Mouse (Mus musculus): ENCODE measurements around the gene Grsf1.

Grsf1 gene

DNA sequence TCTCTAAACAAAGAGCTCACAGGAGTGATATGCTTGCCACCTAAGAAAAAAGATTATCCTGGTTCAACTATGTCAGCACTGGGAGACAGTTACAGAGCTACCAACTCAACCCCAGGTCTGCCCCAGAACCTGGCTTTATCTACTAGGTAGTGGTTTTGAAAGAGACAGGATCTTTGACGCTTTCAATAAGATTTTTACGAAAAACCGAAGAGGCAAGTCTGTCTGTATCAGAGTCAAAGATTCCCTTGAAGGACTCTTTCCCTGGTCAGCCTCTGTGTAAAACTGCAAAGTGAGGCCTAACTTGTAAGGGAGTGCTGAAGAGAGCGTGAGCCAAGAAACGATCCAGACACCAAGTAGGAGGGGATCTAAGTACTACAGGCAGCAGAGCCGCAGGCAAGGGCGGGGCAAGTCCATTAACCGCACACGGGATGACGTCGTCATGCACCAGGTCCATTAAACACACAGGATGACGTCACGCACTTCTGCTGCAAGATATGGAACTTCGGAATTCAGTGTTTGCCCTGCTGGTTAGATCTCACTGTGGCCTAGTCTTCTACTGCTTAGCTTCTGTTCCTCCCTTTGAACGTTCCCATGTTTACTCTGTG, 12.7 kb upstream of the Grsf1 start:
- DNase-seq = no peak

DNA sequence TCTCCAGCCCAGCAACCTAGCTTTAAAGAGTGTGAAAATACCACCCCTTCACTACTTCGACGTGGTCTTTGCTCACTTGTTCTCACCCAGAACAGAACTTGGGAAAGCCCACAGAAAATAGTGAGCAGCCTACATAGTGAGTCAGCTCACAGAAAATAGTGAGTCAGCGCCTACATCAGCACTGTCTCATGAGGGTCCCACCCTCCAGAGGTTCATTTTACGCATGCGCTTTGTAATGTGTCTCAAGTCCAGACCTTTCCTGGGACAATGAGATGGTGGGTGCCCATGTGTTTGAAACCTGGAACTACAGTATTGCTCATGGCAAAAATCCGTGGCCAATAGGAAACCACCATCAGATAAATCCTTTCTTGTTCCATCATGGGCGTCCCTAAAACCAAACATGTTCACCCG, 12.0 kb upstream of the Grsf1 start:
- no peak for DNase-seq

- no peak for DNase-seq
Observed at GRCm38 (mm10) chr5:88685745-88686299, 9.9 kb upstream of the Grsf1 start.

GRCm38 (mm10) chr5:88685306-88685705, 9.3 kb upstream of the Grsf1 start:
- no peak for DNase-seq

- no peak for DNase-seq
Observed at GRCm38 (mm10) chr5:88684226-88684625, 8.3 kb upstream of the Grsf1 start.

- DNase-seq = no peak
Observed at GRCm38 (mm10) chr5:88683706-88684105, 7.7 kb upstream of the Grsf1 start.

DNA sequence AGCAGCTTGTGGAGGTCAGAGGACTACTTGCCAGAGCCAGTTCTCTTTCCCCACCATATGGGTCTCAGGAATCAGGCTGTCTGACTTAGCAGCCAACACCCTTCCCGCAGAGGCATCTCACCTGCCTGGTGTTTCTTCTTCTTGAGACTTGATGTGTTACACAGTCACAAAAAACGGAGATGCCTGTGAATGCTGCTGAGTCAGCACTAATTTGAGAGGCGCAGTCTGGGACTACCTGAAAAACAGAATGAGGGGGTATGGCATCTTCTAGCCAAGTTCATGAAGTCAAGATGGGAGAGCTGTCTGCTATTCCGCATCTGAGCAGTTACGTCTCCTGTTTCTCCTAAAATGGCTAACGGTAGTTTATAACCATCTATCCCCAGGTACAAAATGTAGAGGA, 4.6 kb upstream of the Grsf1 start:
- no peak for DNase-seq

GRCm38 (mm10) chr5:88679341-88679740, 3.4 kb upstream of the Grsf1 start:
- no peak for DNase-seq

- DNase-seq = no peak
Observed at GRCm38 (mm10) chr5:88678929-88679328, 3.0 kb upstream of the Grsf1 start.

DNA sequence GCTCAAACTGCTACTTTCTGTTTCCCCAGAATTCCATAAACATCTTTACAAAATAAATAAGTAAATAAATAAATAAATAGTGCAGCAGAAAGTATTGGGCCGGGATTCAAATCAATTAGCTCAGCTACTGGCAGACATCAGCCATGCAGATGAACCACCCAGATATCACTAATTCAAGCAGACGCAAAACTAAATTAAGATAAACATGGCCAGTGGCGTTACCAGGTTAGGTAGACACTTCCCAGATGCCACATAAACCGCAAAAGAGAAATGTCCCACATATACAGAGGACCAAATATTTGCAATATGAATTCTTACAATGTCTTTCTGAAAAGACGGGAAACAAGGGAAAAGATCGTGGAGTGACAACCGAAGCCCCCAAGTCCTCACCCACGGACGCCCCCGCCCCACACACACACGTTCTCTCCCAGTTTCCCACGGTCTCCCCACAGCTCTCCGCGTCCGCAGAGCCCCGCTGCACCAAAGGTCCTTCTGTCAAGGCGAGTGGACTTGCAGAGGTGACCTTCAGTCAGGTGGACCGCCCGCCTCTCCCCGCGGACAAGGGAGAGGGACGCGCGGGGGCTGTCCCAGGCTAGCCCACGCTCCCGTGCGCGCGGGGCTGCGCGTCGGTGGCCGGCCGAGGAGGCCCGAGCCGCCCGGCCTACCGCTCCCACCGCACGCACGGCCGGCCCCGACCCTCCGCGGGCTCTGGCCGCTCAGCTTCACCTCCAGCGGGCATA, 1.1 kb downstream of the Grsf1 start:
- peak; percentile 49 for DNase-seq

DNA sequence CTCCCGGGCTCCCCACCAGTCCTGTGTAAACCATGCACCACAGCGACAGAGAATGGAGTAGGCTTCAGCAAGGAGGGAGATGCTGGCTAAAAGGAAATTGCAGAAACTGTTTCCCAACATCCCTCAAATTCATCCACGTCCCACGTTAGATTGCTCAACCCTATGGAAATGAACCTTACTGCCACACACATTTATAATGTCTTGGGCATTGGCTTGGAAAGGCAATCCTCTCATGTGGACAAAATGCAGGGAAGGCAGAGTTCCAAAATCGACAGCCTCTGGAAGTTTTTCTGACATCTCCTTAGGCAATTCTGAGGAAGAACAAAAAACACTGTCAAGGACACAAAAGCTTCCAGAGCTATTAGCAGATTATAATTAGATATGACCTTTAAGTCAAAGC, 12.1 kb downstream of the Grsf1 start:
- no peak for DNase-seq

DNA sequence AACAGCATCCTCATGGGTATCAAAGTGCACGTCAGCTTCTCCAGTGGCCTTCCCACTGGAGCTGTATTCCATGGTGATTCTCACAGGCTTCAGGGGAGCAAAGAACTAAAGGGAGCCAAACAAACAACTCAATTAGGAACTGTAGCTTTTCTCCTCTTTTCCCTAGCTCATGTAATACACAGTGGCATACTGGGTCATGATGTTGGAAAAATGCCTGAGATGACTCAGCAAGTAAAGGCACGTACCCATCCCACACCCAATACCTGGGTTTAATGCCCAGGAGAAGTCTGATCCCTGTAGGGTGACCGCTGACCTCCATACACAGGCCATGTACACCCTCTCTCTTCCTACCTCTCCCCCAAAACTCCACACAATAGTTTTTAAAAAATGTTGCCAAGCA, 12.8 kb downstream of the Grsf1 start:
- no peak for DNase-seq

DNA sequence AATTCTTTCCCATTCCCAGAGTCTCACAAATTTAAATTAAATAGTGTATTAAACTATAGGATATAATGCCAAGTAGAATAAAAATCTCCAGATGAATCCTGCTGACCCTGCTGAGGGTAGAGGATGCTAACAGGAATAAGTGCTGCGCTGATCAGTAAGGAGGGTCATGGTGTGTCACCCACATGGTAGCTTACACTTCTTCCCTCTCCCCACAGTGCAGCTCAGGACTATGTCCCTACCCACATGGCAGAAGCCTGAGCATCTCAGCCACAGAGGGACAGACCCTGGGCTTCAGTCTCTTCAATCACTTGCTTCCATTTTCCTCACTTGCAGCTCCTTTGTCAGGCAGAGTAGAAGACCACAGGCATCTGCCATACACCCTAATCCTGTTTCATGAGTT, 18.1 kb downstream of the Grsf1 start:
- no peak for DNase-seq

DNA sequence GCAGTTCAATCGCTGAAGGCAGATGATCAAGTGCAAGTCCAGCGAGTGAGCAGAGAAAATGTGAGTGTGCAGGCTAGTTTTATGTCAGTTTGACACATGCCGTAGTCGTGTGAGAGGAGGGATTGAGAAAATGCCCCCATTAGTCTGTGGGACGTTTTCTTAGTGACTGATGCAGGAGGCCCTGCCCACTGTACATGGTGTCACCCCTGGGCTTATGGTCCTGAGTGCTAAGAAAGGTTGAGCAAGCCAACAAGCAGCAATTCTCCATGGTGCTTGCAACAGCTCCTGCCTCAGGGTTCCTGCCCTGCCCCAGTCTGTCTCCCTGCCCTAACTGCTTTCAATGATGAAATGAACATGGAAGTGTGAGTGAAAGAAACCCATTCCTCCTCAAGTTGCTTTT, 23.4 kb downstream of the Grsf1 start:
- no peak for DNase-seq

DNA sequence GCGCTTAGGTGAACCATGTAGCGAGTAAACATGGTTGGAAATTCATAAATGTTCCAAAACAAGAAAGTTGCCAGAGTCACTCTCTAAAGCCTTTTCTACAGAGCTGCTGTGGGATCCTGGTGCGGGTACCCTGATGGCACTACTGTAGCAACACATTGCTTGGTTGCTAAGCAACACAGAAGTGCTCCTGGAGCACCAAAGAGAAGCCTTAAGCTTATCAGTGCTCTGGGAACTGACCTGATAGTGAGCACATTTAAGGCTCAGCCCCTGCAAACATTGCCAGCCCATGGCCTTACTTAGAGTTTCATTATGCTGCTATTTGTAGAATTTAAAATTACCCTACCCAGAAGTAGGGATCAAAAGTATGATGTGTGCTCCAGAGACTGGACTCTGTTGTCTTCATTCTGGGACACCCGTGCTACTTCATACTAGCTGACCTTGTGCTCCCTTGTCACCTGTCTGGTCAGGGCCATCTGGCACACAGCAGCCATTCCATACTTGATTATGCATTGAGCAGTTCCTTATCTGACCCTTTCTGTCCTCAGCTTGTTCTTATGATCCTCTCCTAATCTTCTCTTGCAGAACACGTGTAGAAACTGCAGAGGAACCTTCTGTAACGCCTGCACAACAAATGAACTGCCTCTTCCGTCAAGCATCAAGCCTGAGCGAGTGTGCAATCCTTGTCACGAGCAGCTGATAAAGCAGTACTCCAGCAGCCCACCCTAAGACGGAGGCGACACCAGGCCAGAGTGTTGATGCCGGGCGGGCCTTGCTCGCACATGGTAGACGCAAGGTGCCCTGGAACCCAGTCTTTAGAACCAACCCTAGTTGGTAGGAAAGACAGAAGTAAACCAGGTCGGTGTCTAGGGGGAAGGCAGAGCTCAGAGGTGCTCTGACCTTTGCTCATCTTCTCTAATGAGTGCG, 26.5 kb downstream of the Grsf1 start:
- no peak for DNase-seq

DNA sequence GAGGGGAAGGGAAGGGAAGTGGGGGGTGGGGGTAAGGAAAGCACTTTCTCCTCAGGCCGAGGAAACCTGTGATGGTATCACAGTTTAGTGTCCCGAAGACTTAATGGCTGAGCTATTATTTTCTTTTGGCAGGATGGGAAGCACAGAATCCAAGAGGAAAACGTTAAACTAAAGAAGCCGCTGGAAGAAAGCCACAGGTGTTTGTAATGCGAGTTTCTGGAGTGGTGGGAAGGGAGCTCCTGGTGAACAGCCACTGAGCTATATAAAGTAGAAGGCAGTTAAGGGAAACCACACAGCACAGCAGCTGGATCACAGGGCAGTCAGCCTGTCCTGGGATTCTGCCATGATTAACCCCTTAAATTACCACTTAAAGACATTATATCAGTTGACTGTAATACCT, 30.6 kb downstream of the Grsf1 start:
- no peak for DNase-seq

DNA sequence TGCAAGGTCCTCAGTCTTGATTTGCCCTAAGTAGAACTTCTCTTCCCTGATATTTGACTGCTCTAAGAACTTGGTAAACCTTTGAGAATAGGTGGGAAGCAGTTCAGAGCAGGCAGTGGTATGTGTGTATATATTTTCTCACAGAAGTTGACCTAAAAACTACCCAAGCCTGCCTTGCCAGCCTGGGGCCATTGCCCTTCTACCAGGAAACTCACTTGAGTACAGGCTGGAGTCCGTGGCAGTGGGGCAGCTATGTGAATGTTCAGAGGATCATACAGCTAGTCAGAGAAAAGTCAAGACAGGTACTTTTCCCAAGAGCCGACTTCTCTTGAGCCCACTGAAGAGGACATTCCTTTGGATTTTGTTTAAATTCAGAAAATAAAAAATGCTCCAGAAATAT, 31.1 kb downstream of the Grsf1 start:
- no peak for DNase-seq

GRCm38 (mm10) chr5:88643491-88643890, 32.5 kb downstream of the Grsf1 start:
- DNase-seq = no peak

- no peak for DNase-seq
Observed at GRCm38 (mm10) chr5:88642786-88643185, 33.2 kb downstream of the Grsf1 start.

GRCm38 (mm10) chr5:88634076-88634475, 41.9 kb downstream of the Grsf1 start:
- DNase-seq = no peak

DNA sequence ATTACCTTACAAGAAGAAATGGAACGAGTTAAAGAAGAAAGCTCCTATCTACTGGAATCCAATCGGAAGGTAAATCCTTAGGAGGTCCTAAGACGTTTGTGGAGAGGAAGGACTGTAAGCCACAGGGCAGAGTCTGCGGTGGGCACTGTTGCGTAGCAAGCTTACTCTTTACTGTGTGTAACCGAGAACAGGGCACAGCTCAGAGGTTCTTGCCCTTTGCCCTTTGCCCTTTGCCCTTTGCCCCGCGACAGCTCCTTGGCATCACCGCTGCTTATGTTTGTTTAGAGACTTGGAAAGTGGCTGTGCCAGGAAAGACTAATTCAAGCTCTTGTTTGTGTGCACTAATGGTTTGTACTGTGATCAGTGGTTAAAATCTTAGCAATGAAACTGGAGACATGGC, 43.5 kb downstream of the Grsf1 start:
- DNase-seq = no peak

DNA sequence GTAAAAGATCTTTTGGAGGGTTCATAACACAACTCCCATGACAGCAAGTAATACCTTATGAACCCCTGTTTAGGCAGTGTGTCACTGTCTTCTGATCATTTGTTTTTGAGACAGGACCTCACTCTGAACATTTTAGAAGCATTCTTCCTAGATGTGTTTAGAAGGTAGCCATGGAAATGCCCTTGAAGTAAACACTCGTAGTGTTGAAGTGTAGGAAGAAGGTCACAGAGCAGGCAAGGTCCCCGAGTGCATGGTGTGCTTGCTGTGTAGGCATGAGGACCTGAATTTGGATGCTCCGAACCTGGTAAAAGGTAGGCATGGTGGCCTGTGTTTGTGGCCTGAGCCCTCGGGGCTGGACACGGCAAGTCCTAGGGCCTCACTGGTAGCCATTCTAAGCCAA, 44.4 kb downstream of the Grsf1 start:
- DNase-seq = no peak

- DNase-seq = no peak
Observed at GRCm38 (mm10) chr5:88630883-88631282, 45.1 kb downstream of the Grsf1 start.

DNA sequence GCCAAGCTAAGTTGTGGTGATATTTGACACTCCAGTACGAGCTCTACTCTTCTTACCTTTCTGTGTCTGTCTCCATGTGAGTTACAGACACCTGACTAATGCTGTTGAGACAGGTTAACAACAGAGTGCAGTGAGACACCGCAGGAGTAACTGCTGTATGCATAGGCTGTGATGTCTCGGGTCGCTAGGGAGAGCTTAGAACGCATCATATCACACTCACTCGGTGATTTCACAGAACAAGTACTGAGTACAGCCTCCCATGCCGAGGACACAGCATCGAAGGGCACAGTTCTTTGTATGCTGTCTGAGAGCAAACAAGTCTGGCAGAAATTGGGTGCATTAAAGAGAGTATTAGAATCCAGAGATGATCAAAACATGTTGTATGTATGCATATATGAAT, 46.0 kb downstream of the Grsf1 start:
- DNase-seq = no peak
